Mouse (Mus musculus): ENCODE data around the gene AC140267.1. TPM values are rescaled to one million over a fixed set of nuclear protein-coding genes. Genes with fewer than 3 reads are reported as not detected.

AC140267.1 gene
- polyA plus RNA-seq, 1 experiment from 2014 or later: not detected

DNA sequence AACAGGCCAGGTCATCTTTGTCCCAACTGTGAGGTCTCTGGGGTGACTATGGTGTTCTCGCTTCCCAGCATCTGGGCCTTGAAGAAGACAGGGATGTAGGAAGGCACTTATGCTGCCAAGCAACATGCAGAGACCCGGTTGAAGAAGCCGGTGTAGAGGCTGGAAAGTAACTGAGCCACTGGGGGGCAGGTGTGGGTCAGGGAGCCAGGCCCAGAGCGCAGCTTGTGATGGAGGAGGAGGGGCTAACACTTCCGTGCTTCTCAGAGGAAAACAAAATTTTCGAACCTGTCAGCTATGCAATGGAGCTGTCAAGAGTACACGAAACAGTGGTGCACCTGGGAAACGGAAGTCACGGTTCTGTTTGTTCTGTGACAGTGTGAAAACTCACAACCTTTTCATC, 41.5 kb downstream of the AC140267.1 start:
- Histone ChIP-seq H3K4me2 (ENCODE audit: low read length) (no peak overlapping the region), H3K4me1 (replicated peaks; ENCODE audit: control insufficient read depth, insufficient read depth, low read length) (peaks cover 6% of the 10 kb centered on the region), H3K36me3 (ENCODE audit: control insufficient read depth, insufficient read depth) (no peaks in the 10 kb centered on the region), H3K9me3 (ENCODE audit: control insufficient read depth, low read length) (no peaks in the 10 kb centered on the region), H3K4me3 (replicated peaks; ENCODE audit: low read length) (no peak overlapping the region), H3K9ac (replicated peaks; ENCODE audit: low read depth, low read length) (no peak overlapping the region), H3K27ac (ENCODE audit: low read length) (no peak overlapping the region), H3K27me3 (replicated peaks; ENCODE audit: control insufficient read depth, insufficient read depth, low read length) (peaks cover 2% of the 10 kb centered on the region; the same call in 1 of the 2 replicates)
- no peak for ATAC-seq
- 34% methylated on average over 9 of the region's 9 CpGs for WGBS

GRCm38 (mm10) chr15:80277625-80278024, 42.0 kb downstream of the AC140267.1 start:
- Histone ChIP-seq H3K4me3 (replicated peaks; ENCODE audit: low read length) (no peak overlapping the region), H3K4me2 (ENCODE audit: low read length) (no peak overlapping the region), H3K9me3 (ENCODE audit: control insufficient read depth, low read length) (no peaks in the 10 kb centered on the region), H3K27me3 (replicated peaks; ENCODE audit: control insufficient read depth, insufficient read depth, low read length) (peaks cover 2% of the 10 kb centered on the region; the same call in 1 of the 2 replicates), H3K9ac (replicated peaks; ENCODE audit: low read depth, low read length) (no peak overlapping the region), H3K36me3 (ENCODE audit: control insufficient read depth, insufficient read depth) (no peaks in the 10 kb centered on the region), H3K4me1 (replicated peaks; ENCODE audit: control insufficient read depth, insufficient read depth, low read length) (0 out of 2 replicates have a peak, but pooled peaks cover 3% of the 10 kb centered on the region), H3K27ac (ENCODE audit: low read length) (no peak overlapping the region)
- no peak for ATAC-seq
- WGBS: 4% methylated on average over 6 of the region's 6 CpGs

GRCm38 (mm10) chr15:80278121-80278759, 42.6 kb downstream of the AC140267.1 start:
- no peaks in the 10 kb centered on the region for H3K36me3 ChIP-seq (ENCODE audit: control insufficient read depth, insufficient read depth)
- H3K27me3 ChIP-seq (replicated peaks; ENCODE audit: control insufficient read depth, insufficient read depth, low read length): peaks cover 2% of the 10 kb centered on the region; the same call in 1 of the 2 replicates
- no peak overlapping the region for H3K4me3 ChIP-seq (replicated peaks; ENCODE audit: low read length)
- H3K4me2 ChIP-seq (ENCODE audit: low read length): no peak overlapping the region
- no peak overlapping the region for H3K9ac ChIP-seq (replicated peaks; ENCODE audit: low read depth, low read length)
- no peak overlapping the region for H3K27ac ChIP-seq (ENCODE audit: low read length)
- WGBS: 65% methylated on average over 5 of the region's 5 CpGs
- H3K9me3 ChIP-seq (ENCODE audit: control insufficient read depth, low read length): no peaks in the 10 kb centered on the region
- no peak for ATAC-seq
- 0 out of 2 replicates have a peak, but pooled peaks cover 3% of the 10 kb centered on the region for H3K4me1 ChIP-seq (replicated peaks; ENCODE audit: control insufficient read depth, insufficient read depth, low read length)

DNA sequence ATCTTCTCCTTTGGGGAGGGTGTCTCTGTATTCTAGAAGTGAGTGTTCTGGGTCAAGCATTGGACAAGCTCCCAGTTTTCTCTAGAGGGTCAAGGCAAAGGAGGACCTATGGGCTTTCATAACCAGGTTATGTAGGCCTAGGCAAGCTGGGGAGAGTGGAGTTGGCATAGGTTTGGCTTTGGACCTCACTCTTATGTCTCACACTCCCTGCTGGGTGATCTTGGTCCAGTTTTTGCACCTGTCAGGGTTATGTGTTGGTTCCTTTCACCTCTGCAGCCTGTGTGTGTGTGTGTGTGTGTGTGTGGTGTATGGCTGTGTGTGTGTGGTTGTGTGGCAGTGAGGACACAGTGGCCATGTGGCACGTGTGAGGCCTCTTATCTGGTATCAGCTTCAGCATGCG, 43.4 kb downstream of the AC140267.1 start:
- no peaks in the 10 kb centered on the region for H3K9me3 ChIP-seq (ENCODE audit: control insufficient read depth, low read length)
- 88% methylated on average over 2 of the region's 2 CpGs for WGBS

GRCm38 (mm10) chr15:80280646-80281045, 45.0 kb downstream of the AC140267.1 start:
- 22% methylated on average over 6 of the region's 6 CpGs for WGBS
- Histone ChIP-seq H3K27me3 (replicated peaks; ENCODE audit: control insufficient read depth, insufficient read depth, low read length) (peaks cover 3% of the 10 kb centered on the region), H3K9me3 (ENCODE audit: control insufficient read depth, low read length) (no peaks in the 10 kb centered on the region), H3K4me3 (replicated peaks; ENCODE audit: low read length) (no peak overlapping the region), H3K4me1 (replicated peaks; ENCODE audit: control insufficient read depth, insufficient read depth, low read length) (0 out of 2 replicates have a peak, but pooled peaks cover 3% of the 10 kb centered on the region), H3K36me3 (ENCODE audit: control insufficient read depth, insufficient read depth) (no peaks in the 10 kb centered on the region), H3K9ac (replicated peaks; ENCODE audit: low read depth, low read length) (no peak overlapping the region), H3K4me2 (ENCODE audit: low read length) (no peak overlapping the region), H3K27ac (ENCODE audit: low read length) (no peak overlapping the region)
- no peak for ATAC-seq

More for the DNA sequence above, 43.4 kb downstream of the AC140267.1 start:
- H3K27me3 ChIP-seq (replicated peaks; ENCODE audit: control insufficient read depth, insufficient read depth, low read length): peaks cover 2% of the 10 kb centered on the region; the same call in 1 of the 2 replicates
- no peaks in the 10 kb centered on the region for H3K36me3 ChIP-seq (ENCODE audit: control insufficient read depth, insufficient read depth)
- H3K9ac ChIP-seq (replicated peaks; ENCODE audit: low read depth, low read length): no peak overlapping the region
- 0 out of 2 replicates have a peak, but pooled peaks cover 3% of the 10 kb centered on the region for H3K4me1 ChIP-seq (replicated peaks; ENCODE audit: control insufficient read depth, insufficient read depth, low read length)
- H3K27ac ChIP-seq (ENCODE audit: low read length): no peak overlapping the region
- no peak overlapping the region for H3K4me2 ChIP-seq (ENCODE audit: low read length)
- ATAC-seq: no peak
- no peak overlapping the region for H3K4me3 ChIP-seq (replicated peaks; ENCODE audit: low read length)

Other genes starting within 250 kb of the AC140267.1 start
- 3.4 and 3.6 TPM in 2 replicates for gene Pdgfb, start 220.9 kb upstream of the AC140267.1 start, polyA plus RNA-seq (2015; fragmentation: Nextera tagmentation; extraction: Ambion mirVana)
- 49.5 and 58.4 TPM in 2 replicates for gene Syngr1, start 144.5 kb upstream of the AC140267.1 start, polyA plus RNA-seq (2015; fragmentation: Nextera tagmentation; extraction: Ambion mirVana)
- gene Rpl3, start 144.0 kb upstream of the AC140267.1 start, polyA plus RNA-seq (2015; fragmentation: Nextera tagmentation; extraction: Ambion mirVana): 605 and 629 TPM in 2 replicates
- gene Tab1, start 102.7 kb upstream of the AC140267.1 start, polyA plus RNA-seq (2015; fragmentation: Nextera tagmentation; extraction: Ambion mirVana): 40.7 and 43.8 TPM in 2 replicates
- 10.8 and 11.0 TPM in 2 replicates for gene Mgat3, start 62.1 kb upstream of the AC140267.1 start, polyA plus RNA-seq (2015; fragmentation: Nextera tagmentation; extraction: Ambion mirVana)
- 42.7 and 42.9 TPM in 2 replicates for gene Mief1, start 1.8 kb upstream of the AC140267.1 start, polyA plus RNA-seq (2015; fragmentation: Nextera tagmentation; extraction: Ambion mirVana)
- gene Atf4, start 19.3 kb downstream of the AC140267.1 start, polyA plus RNA-seq (2015; fragmentation: Nextera tagmentation; extraction: Ambion mirVana): 122 and 139 TPM in 2 replicates
- 60.6 and 65.5 TPM in 2 replicates for gene Rps19bp1, start 28.5 kb downstream of the AC140267.1 start, polyA plus RNA-seq (2015; fragmentation: Nextera tagmentation; extraction: Ambion mirVana)
- gene Cacna1i, start 51.4 kb downstream of the AC140267.1 start, polyA plus RNA-seq (2015; fragmentation: Nextera tagmentation; extraction: Ambion mirVana): 0.42 and 0.60 TPM in 2 replicates

Data from forebrain, embryonic 16.5 days (tissue).